Mouse (Mus musculus): ENCODE data around the gene Nbeal2. TPM values are rescaled to one million over a fixed set of nuclear protein-coding genes. Genes with fewer than 3 reads are reported as not detected.
"Not testable (repeated sequence)": the region's sequence is repeated elsewhere in the genome, so short reads cannot be mapped to it uniquely, and the experiment has no call there.

Gene Nbeal2
- total and polyA plus RNA-seq, 2 experiments from 2014 or later: 4.0 to 11.5 TPM

DNA sequence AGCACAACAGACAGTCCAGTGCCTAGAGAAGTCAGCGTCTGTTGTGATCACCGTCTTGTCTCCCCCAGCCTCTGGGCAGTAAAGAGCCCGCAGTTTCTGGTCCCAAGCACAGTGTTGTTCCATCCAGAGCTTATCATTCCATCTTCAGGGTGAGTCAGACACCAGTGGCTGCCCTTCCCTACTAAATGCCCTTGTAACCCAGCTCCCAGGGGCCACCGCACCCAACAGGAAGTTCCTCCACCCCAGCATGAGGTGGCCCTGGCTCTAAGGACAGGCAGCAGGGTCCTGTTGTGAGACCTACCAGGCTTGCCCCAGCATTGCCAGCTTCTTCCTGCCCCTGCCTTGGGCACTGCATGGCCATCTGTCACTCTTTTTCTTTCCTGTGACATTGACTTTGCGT, 31.6 kb upstream of the Nbeal2 start:
- Histone ChIP-seq H3K4me1 (ENCODE audit: insufficient read depth, low read length) (peaks cover 15% of the 10 kb centered on the region; the same call in 1 of the 2 replicates), H3K4me2 (ENCODE audit: low read depth, low read length, poor library complexity, severe bottlenecking) (no peak overlapping the region), H3K9ac (replicated peaks; ENCODE audit: low read length, poor library complexity, severe bottlenecking) (no peak overlapping the region), H3K27me3 (ENCODE audit: insufficient read depth, low read length) (no peaks in the 10 kb centered on the region), H3K4me3 (ENCODE audit: low read depth, low read length) (no peak overlapping the region), H3K9me3 (ENCODE audit: low read length) (no peaks in the 10 kb centered on the region), H3K36me3 (ENCODE audit: insufficient read depth, low read length) (no peaks in the 10 kb centered on the region), H3K27ac (ENCODE audit: low read depth, low read length) (no peak overlapping the region)
- TF ChIP-seq CTCF (IDR thresholded peaks at IDR 0.05): no peak
- ATAC-seq (ENCODE audit: low FRiP score) (no peak), DNase-seq (ENCODE audit: low spot score) (no peak)
- WGBS: 84% methylated on average over 5 of the region's 5 CpGs

DNA sequence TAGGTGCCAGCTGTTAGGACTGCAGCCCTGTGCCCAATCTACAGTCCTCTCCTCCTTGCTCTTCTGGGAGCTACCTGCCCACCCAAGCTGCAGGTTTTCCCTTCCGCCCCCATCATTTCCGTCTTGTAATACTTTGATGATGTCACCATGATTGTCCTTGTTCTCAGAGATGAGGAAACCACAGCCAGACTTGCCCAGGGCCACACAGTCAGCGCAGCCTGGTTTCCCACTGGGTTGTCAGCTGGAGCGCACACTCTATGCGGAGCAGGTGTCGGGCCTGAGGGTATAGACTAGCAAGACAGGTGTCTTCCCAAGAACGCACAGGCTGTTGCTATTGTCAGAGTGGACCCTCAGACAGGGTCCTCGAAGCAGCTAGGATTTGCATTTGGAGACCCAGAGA, 31.2 kb upstream of the Nbeal2 start:
- Histone ChIP-seq H3K9me3 (ENCODE audit: low read length) (no peaks in the 10 kb centered on the region), H3K36me3 (ENCODE audit: insufficient read depth, low read length) (no peaks in the 10 kb centered on the region), H3K4me3 (ENCODE audit: low read depth, low read length) (no peak overlapping the region), H3K27me3 (ENCODE audit: insufficient read depth, low read length) (no peaks in the 10 kb centered on the region), H3K4me2 (ENCODE audit: low read depth, low read length, poor library complexity, severe bottlenecking) (no peak overlapping the region), H3K9ac (replicated peaks; ENCODE audit: low read length, poor library complexity, severe bottlenecking) (no peak overlapping the region), H3K27ac (ENCODE audit: low read depth, low read length) (no peak overlapping the region), H3K4me1 (ENCODE audit: insufficient read depth, low read length) (peaks cover 15% of the 10 kb centered on the region; the same call in 1 of the 2 replicates)
- no peak for ATAC-seq (ENCODE audit: low FRiP score)
- WGBS: 77% methylated on average over 8 of the region's 8 CpGs
- no peak for TF ChIP-seq CTCF (IDR thresholded peaks at IDR 0.05)
- no peak for DNase-seq (ENCODE audit: low spot score)

DNA sequence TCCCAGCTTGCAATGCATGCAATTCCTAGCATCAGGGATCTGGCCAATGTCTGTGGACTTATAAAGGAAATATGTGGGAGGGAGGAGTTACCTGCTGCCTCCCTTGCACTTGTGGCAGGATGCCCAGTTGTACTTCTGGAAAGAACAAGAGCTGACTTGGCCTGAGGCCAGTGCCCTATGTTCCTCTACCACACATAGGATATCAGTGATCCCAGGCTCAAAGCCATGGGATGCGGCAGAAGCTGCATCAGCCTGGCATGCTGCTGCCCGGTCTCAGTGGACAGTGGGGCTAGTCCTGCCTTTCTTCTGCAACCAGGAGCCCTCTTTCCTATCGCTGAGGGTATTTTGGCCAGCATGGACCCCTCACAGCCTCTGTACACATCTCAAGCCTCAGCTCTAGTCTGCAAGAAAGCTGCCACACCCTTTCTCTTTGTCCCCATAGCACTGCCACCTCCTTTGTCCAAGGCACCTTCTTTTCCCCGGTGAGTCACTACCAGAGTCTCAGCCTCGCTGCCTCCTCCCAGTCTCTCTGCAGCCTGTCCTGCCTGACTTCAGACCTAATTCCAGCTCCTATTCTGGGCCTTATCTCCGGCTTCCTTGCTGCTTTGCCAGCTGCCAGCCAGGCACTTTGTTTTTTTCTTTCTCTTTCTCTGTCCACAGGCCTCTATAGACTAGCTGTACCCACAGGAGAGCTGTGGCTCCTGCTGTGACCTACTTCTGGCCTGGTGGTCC, 30.3 kb upstream of the Nbeal2 start:
- Histone ChIP-seq H3K4me3 (ENCODE audit: low read depth, low read length) (no peak overlapping the region), H3K9me3 (ENCODE audit: low read length) (no peaks in the 10 kb centered on the region), H3K27me3 (ENCODE audit: insufficient read depth, low read length) (no peaks in the 10 kb centered on the region), H3K4me1 (ENCODE audit: insufficient read depth, low read length) (peaks cover 15% of the 10 kb centered on the region; the same call in 1 of the 2 replicates), H3K27ac (ENCODE audit: low read depth, low read length) (peak overlapping the region; percentile 55; the same call in 1 of the 2 replicates), H3K36me3 (ENCODE audit: insufficient read depth, low read length) (no peaks in the 10 kb centered on the region), H3K4me2 (ENCODE audit: low read depth, low read length, poor library complexity, severe bottlenecking) (no peak overlapping the region), H3K9ac (replicated peaks; ENCODE audit: low read length, poor library complexity, severe bottlenecking) (peak overlapping the region; percentile 19; the same call in 1 of the 2 replicates)
- TF ChIP-seq CTCF (IDR thresholded peaks at IDR 0.05): no peak
- peak; percentile 81 for DNase-seq (ENCODE audit: low spot score)
- 49% methylated on average over 6 of the region's 6 CpGs for WGBS
- ATAC-seq (ENCODE audit: low FRiP score): no peak

DNA sequence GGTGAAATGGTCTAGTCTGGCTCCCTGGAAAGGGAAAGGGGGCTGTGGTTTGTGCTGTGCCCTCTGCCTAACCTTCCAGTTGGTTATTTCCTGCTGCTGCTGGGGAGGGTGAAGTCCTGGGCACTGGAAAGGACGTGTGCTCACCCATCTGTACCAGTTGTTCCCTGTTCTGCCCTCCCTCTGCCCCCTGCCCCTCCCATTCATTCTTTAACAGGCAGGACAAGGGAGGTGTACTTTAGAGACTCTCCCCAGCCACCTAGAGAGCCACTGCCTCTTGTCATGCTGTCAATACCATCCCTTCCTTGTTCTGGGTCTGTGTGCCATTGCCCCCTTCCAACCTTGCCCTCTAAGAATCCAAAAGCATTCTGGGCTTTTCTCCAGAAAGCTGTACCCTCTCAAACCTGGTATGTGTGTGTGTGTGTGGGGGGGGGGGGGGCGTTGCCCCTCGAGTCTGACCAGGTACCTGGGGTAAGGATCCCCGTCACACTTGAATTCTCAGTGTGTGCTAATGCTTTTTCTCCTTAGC, 29.7 kb upstream of the Nbeal2 start:
- ATAC-seq (ENCODE audit: low FRiP score): no peak
- Histone ChIP-seq H3K9me3 (ENCODE audit: low read length) (no peaks in the 10 kb centered on the region), H3K4me3 (ENCODE audit: low read depth, low read length) (no peak overlapping the region), H3K36me3 (ENCODE audit: insufficient read depth, low read length) (no peaks in the 10 kb centered on the region), H3K4me1 (ENCODE audit: insufficient read depth, low read length) (peaks cover 15% of the 10 kb centered on the region; the same call in 1 of the 2 replicates), H3K9ac (replicated peaks; ENCODE audit: low read length, poor library complexity, severe bottlenecking) (0 out of 2 replicates have a peak overlapping the region, but pooled peaks have one; percentile 19), H3K4me2 (ENCODE audit: low read depth, low read length, poor library complexity, severe bottlenecking) (no peak overlapping the region), H3K27ac (ENCODE audit: low read depth, low read length) (no peak overlapping the region), H3K27me3 (ENCODE audit: insufficient read depth, low read length) (no peaks in the 10 kb centered on the region)
- WGBS: 47% methylated on average over 4 of the region's 4 CpGs
- TF ChIP-seq CTCF (IDR thresholded peaks at IDR 0.05): no peak
- DNase-seq (ENCODE audit: low spot score): no peak

DNA sequence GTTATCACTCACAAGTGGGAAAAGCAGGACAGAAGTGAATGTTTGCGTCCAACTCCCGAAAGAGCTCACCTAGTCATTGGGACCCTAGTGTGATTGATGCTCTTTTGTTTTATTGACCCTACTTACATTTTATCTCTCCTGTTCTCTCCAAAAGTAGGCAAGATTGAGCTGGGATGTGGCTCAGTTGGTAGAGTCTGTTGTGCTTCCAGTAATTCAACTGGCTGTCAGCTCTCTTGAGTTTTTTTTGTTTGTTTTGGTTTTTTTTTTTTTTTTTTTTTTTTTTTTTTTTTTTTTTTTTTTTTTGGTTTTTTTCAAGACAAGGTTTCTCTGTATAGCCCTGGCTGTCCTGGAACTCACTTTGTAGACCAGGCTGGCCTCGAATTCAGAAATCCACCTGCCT, 28.7 kb upstream of the Nbeal2 start:
- not testable (repeated sequence) for H3K4me2 ChIP-seq (ENCODE audit: low read depth, low read length, poor library complexity, severe bottlenecking); ATAC-seq (ENCODE audit: low FRiP score); H3K36me3 ChIP-seq (ENCODE audit: insufficient read depth, low read length); H3K9me3 ChIP-seq (ENCODE audit: low read length); H3K27ac ChIP-seq (ENCODE audit: low read depth, low read length); H3K27me3 ChIP-seq (ENCODE audit: insufficient read depth, low read length); H3K9ac ChIP-seq (replicated peaks; ENCODE audit: low read length, poor library complexity, severe bottlenecking); H3K4me3 ChIP-seq (ENCODE audit: low read depth, low read length); DNase-seq (ENCODE audit: low spot score)
- peaks cover 15% of the 10 kb centered on the region; the same call in 1 of the 2 replicates for H3K4me1 ChIP-seq (ENCODE audit: insufficient read depth, low read length)
- WGBS: 94% methylated on average over 3 of the region's 3 CpGs

DNA sequence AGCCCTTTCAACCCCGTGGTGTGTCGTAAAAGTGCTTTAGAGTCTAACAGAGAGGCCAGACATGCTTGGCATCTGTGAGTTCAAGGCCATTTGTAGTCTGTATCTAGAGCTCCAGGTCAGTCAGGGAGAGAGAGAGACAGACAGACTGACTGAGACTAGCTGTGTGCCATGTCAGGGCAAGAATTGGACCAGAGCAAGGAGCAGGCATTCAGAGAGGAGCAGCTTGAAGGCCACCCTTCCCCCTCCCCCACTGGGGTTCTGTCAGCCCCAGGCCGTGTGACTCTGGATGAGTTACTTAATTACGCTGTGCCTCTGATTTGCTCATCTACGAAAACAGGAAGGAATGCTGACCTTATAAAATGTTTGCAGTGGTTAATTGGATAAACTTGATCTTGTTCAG, 28.3 kb upstream of the Nbeal2 start:
- no peak for TF ChIP-seq CTCF (IDR thresholded peaks at IDR 0.05)
- Histone ChIP-seq H3K9ac (replicated peaks; ENCODE audit: low read length, poor library complexity, severe bottlenecking) (no peak overlapping the region), H3K9me3 (ENCODE audit: low read length) (no peaks in the 10 kb centered on the region), H3K36me3 (ENCODE audit: insufficient read depth, low read length) (no peaks in the 10 kb centered on the region), H3K27me3 (ENCODE audit: insufficient read depth, low read length) (no peaks in the 10 kb centered on the region), H3K4me1 (ENCODE audit: insufficient read depth, low read length) (peaks cover 15% of the 10 kb centered on the region; the same call in 1 of the 2 replicates), H3K27ac (ENCODE audit: low read depth, low read length) (no peak overlapping the region), H3K4me2 (ENCODE audit: low read depth, low read length, poor library complexity, severe bottlenecking) (no peak overlapping the region), H3K4me3 (ENCODE audit: low read depth, low read length) (no peak overlapping the region)
- no peak for ATAC-seq (ENCODE audit: low FRiP score)
- 60% methylated on average over 5 of the region's 5 CpGs for WGBS
- no peak for DNase-seq (ENCODE audit: low spot score)
